Mouse (Mus musculus) monocyte, adult 2 months (primary cell): ENCODE measurements around the gene Slc17a3.

Experiments
- DNase-seq, 2 experiments: peaks; one replicate each; pipeline ENCODE4 v3.0.0; 2022; ENCODE audit warnings: low spot score in 2 of 2, low read depth in 1 of 2

The Slc17a3 gene

DNA sequence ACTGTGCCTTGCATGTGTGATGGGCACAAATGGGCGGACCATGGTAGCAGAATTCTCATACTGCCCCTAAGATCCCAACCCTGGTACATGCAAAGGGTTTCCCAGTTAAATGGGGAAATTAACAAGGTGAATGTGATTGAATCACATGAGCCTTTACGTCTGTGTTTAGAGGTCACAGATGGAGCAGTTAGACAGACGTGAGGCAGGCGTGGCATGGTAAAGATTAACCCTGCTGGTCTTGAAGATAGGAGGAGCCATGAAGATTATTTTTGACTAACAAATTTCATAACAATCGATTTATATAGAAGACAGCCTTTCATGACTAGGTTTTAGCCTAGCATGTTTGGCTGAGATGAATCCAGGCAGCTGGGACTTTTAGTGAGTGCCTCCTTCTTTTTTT lies 33.9 kb downstream of the Slc17a3 start:
- no peak for DNase-seq

DNA sequence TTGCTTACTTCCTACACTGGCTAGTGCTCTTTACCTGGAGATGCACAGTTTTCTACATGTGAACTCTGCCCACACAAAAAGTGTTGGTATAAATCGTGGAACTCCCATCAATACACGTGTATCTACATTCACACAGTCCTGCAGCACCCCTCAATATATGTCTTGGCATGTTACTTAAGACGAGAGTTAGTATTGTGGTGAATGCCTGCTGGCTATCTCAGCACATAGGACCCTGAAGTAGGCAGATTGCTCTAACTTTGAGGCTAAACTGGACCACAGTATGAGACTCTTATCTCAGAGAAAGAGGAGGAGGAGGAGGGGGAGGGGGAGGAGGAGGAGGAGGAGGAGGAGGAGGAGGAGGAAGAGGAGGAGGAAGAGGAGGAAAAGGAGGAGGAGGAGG lies 39.9 kb downstream of the Slc17a3 start:
- DNase-seq: no peak

DNA sequence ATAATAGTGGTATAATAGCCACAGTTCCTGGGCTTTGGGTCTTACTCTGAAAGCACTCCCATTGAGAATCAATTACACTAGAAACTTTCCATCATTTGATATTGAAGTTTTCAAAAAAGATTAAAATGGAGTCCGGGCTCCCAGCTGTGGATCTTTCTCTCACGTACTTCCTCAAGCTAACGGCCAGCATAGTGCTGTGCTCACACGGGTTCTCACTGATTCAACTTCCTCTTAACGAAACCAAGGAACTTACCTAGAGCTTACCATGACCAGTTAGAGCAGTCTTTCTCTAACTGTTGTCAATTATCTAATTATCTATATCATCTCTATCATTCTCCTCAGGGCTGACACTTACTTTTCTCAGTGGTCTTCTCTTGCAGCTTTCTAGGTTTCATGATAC lies 40.4 kb downstream of the Slc17a3 start:
- no peak for DNase-seq

DNA sequence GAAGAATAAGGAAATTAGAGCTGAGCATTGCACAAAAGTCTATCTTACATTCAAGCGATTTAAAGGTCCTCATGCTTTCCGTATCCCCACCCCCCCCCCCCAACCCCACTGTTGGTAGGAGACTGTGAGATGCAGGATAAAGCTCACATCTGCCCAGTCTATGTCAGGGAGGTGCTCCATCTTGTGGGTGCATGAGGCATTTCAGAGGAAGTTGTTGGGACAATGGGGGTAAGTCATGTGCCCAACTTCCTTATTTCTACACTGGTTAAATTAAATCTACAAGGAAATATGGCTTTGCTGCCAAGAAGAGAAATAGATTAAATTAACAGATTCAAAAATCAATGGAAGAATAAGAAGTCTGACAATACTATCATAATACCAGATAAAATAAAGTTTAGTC lies 46.3 kb downstream of the Slc17a3 start:
- no peak for DNase-seq

DNA sequence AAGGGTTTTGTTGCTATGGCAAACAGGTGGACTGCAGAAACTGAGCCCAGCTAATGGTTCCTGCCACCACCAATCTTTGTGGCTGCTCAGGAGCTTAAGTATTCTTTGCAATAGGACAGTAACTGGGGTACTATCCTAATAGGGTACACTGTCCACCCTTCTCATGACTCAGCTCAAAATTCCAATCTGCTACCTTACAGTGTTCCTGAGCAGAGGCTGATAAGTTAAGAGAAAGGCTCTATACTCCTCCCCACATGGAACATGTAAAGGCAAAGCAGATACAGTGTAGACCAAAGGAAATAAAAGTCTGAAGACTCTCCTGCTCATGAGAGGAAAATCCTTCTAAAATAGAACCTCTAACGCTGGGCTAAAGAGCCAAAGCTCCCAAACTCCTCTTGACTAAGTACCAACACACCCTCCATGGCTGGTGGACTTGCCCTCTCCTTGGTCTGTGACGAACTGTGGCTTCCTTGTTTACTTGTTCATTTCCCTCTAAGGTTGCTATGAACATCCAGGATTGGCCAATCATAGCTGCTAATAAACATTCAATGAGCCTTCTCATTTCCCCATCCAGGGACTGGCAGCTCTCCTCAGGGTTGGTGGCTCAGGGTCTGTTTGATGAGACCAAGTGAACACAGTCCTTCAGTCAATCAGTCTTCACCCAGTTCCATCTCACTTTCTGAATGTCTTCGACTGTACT lies 47.9 kb downstream of the Slc17a3 start:
- no peak for DNase-seq

DNA sequence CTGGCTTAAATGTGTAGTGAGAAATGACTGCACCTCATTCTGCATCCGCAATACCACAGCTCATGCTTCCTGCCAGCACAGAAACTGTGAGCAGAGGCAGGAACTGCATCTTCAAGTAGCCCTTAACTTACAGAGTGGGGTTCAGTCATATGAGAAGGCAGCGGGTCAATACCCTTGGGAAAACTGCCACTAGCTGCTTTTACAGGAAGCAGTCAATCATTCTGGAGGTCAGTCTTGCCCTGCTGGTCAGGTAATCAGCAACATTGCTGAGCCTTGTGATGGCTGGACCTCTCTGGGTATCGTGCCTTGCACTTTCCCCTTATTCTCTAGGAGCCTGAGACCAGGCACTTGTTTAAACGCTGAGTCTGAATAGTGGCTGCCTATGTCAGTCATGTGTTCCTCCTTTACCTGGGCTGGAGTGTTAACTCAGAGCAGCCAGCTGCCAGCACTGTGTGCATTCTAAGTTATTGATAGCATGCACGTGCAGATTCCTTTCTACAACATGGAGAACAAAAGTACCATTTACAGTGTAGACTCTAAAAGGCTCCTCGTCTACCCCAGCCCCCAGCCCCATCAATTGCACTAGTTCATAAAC lies 49.9 kb downstream of the Slc17a3 start:
- no peak for DNase-seq

DNA sequence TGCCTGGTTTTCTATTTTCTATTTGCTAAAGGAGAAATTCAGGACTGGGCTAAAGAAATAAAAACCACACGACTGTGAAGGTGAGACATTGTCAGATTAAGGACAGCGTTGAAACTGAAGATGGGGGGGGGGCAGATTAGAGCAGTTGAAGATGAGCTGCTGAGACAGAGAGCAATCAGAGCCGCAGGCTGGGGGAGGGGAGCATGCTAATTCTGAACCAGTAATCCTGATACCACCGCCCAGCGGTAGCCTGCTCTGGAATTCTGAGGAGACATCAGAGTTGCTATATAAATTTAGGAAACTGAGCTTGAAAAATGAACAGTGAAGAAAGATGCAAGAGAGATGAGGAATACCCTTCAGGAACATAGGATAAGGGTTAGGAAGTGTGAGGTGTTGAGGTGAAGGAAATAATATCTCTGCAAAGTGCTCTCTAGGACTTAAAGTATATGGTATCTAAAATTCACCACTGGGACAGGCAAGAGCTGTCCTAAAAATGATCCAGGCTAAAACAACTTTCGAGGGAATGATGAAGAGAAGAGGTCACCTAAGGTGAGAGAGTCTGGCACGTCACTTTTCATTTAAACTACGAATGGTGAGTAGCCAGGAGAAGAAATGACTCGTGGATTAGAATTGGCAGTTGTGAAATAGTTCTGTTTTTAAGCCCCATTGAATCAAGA lies 53.5 kb downstream of the Slc17a3 start:
- DNase-seq: no peak

DNA sequence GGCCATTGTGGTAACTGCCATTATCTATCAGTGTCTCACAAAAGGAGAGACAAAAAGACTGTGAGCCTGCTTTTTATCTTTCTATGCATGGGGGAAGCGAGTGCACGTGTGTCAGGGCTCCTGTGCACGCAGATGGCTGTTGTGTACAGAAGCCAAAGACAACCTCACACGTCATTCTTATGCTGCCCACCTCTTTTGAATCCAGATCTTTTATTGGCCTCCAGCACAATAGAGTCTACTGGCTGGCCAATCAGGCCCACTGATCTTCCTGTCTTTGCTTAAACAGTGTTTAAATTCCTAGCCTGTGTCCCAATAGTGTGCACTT lies 54.0 kb downstream of the Slc17a3 start:
- no peak for DNase-seq

DNA sequence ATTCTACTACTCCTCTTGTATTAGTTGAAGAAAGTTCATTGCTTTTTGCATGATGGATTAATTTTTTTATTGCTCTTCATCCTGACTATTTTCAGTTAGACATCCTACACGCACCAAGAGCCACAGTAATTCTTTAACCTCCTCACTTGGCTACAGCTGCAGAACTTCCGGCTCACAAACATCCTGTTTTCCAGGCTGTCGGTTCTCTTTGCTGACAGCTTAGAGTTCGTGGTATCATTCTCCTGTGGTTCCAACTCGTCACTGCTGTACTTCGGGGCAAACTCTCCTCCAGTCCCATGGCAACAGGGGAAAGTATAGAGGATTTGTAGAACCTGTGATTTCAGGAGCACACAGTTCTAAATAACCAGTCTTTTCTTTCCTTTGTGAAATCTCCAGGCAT lies 59.0 kb downstream of the Slc17a3 start:
- no peak for DNase-seq

DNA sequence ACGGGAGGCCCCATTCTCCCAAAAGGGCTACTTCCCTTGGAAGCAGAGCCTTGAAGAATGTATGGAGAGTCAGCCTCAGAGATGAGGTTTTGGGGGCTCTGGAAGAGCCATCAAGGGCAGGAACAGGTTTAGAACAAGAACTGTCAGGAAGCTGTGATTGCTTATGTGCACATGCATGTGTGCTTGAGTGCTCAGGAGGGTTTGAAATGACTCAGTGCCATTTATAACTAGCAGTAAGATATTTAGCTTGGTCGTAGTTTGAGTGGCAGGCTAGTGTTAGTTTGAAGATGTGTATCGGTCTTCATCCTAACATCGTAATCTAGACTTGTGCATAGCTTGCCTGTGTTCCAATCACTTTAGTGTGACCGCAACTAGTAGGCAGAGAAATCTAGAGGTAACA lies 67.7 kb downstream of the Slc17a3 start:
- DNase-seq: no peak

DNA sequence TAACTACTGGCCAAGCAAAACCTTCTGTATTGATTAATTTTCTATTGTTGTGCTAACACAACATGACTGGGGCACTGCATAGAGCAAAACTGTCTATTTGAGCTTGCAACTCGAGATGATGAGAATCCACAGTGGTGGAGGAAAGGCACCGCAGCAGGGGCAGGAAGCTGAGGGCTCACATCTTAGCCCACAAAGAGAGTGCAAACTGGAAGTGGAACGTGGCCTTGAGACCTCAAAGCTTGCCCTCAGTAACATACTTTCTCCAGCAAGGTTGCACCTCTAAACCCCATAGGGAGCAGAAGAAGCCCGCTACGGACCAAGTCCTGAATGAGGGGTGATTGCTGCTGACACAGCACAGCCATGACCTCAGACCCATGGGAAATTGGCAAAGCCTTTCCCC lies 70.9 kb downstream of the Slc17a3 start:
- DNase-seq: no peak
